Mouse (Mus musculus) cerebellum, adult 2 months (tissue): ENCODE data around the gene Hdac10.

ENCODE experiments used
- CTCF ChIP-seq: fragments of 200-500 bp; IDR thresholded peaks from 2 replicates; pipeline ENCODE4 v1.5.1; 2011; ENCODE audit warnings: low read depth, mild to moderate bottlenecking, control low read depth, low read length, moderate library complexity, borderline replicate concordance; ENCODE audit not compliant: insufficient read depth
- POLR2A ChIP-seq: fragments of 200-500 bp; IDR thresholded peaks from 2 replicates; pipeline ENCODE4 v1.6.1; 2011; ENCODE audit warnings: low read length, control low read depth, borderline replicate concordance; ENCODE audit not compliant: insufficient read depth

DNA sequence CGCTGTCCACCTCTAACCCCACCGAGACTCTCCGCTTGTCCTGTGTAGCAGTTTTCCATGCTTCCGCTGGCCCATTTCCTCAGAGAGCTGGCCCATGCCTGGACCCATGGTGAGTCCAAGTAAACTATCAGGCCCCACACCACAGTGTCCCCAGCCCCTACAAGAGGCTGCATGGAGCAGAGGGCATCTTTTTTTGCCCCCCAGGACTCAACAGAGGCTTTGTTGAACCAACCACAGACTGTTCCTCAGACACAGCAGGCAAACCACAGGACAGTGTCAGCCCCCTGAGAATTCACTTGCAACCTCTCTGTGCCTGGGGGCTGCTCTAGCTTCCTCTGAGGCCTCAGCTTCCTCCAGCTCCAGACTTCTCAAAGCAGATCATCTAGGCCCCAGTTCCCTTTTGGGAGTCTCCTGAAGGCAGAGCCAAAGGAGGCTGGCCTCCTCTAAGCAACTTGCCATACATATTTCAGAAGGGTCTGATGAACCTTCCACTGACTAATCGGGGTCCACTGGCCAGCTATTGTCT is 43.1 kb upstream of the Hdac10 start:
- TF ChIP-seq CTCF (no peak), POLR2A (no peak)
